Mouse (Mus musculus) lung, postnatal 0 days (tissue): ENCODE measurements at regions not wholly inside any gene's neighbourhood (a gene's known extent, or its start where the extent isn't known, plus 50 kb on each side); places are given as distances from the start of the nearest gene placed in this dataset.

Source experiments
- ATAC-seq: fragments of 200-750 bp; cut with Nextera tagmentation; 2 replicates; pipeline ENCODE4 v1.8.0; 2017; ENCODE audit warnings: moderate library complexity
- DNase-seq: peaks from one replicate; pipeline ENCODE4 v3.0.0-alpha.2; 2016; ENCODE audit warnings: low spot score
- H3K27ac ChIP-seq: fragments of 300-500 bp; sonication (generic); 2 replicates; pipeline ENCODE4 v1.5.1; 2014; ENCODE audit warnings: antibody characterized with exemption, mild to moderate bottlenecking, low read length, mixed read lengths
- H3K27me3 ChIP-seq: fragments of 300-500 bp; sonication (generic); replicated peaks from 2 replicates; pipeline ENCODE4 v1.6.1; 2014; ENCODE audit warnings: low read length, mixed read lengths; ENCODE audit not compliant: insufficient read depth
- H3K36me3 ChIP-seq: fragments of 300-500 bp; sonication (generic); 2 replicates; pipeline ENCODE4 v1.6.1; 2014; ENCODE audit warnings: low read length, mixed read lengths; ENCODE audit not compliant: insufficient read depth
- H3K4me1 ChIP-seq: fragments of 300-500 bp; sonication (generic); 2 replicates; pipeline ENCODE4 v1.6.1; 2014; ENCODE audit warnings: antibody characterized with exemption, low read depth, low read length, mixed read lengths; ENCODE audit not compliant: insufficient read depth
- H3K4me2 ChIP-seq: fragments of 300-500 bp; sonication (generic); replicated peaks from 2 replicates; pipeline ENCODE4 v1.6.1; 2014; ENCODE audit warnings: low read depth, mild to moderate bottlenecking, low read length, moderate library complexity, mixed read lengths
- H3K4me3 ChIP-seq: fragments of 300-500 bp; sonication (generic); 2 replicates; pipeline ENCODE4 v1.5.1; 2014; ENCODE audit warnings: low read depth, low read length
- H3K9ac ChIP-seq: fragments of 300-500 bp; sonication (generic); replicated peaks from 2 replicates; pipeline ENCODE4 v1.6.1; 2014; ENCODE audit warnings: low read depth, mild to moderate bottlenecking
- H3K9me3 ChIP-seq: fragments of 300-500 bp; sonication (generic); 2 replicates; pipeline ENCODE4 v1.6.1; 2016; ENCODE audit warnings: low read length, mixed read lengths
- CTCF ChIP-seq: IDR thresholded peaks from 2 replicates; pipeline ENCODE4 v1.5.1; 2016; ENCODE audit warnings: antibody characterized with exemption, mild to moderate bottlenecking
- EP300 ChIP-seq: IDR thresholded peaks from 2 replicates; pipeline ENCODE4 v1.6.1; 2016; ENCODE audit warnings: antibody characterized with exemption, mild to moderate bottlenecking, control low read depth
- WGBS: fragments of 180-500 bp; shearing (Covaris S2); extraction: QIAGEN DNeasy Blood & Tissue Kit; methylation state at CpG from one replicate; pipeline ENCODE4 v1.1.7; 2014; 5-methylcytosine and 5-hydroxymethylcytosine counted together

DNA sequence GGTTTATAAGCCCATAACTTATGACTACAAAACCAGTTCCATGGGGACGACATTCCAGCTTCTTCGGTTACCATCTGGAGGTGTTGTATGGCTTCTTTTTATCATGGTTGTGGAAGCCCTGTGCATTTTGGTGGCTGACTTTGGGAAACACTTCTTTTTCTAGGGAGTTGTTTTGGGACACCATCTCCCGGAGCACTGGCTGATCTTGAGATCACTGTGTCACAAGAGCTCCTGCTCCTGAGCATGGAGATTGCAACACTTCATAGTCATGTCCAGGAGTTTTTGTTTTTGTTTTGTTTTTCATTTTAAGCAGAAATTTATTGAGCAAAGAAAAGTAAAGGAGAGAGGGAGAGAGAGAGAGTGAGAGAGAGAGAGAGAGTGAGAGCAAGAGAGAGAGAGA lies 729.1 kb upstream of the Car8 start:
- Histone ChIP-seq H3K27ac (no peak overlapping the region), H3K9me3 (no peaks in the 10 kb centered on the region), H3K27me3 (no peaks in the 10 kb centered on the region), H3K9ac (no peak overlapping the region), H3K4me3 (no peak overlapping the region), H3K36me3 (no peaks in the 10 kb centered on the region), H3K4me1 (no peaks in the 10 kb centered on the region), H3K4me2 (no peak overlapping the region)
- ATAC-seq (no peak), DNase-seq (no peak)
- 81% methylated on average over 3 of the region's 3 CpGs for WGBS
- TF ChIP-seq EP300, result no peak
- TF ChIP-seq CTCF, result no peak

- DNase-seq (no peak), ATAC-seq (peak; percentile 38; the same call in 1 of the 2 replicates)
- 83% methylated on average over 5 of the region's 5 CpGs for WGBS
- H3K4me2 ChIP-seq, result no peak overlapping the region
- no peaks in the 10 kb centered on the region for H3K9me3 ChIP-seq
- H3K9ac ChIP-seq, result no peak overlapping the region
- TF ChIP-seq EP300, result no peak
- TF ChIP-seq CTCF, result no peak
- no peak overlapping the region for H3K4me3 ChIP-seq
- no peak overlapping the region for H3K27ac ChIP-seq
- no peaks in the 10 kb centered on the region for H3K27me3 ChIP-seq
- H3K4me1 ChIP-seq, result no peaks in the 10 kb centered on the region
- no peaks in the 10 kb centered on the region for H3K36me3 ChIP-seq
Measured at GRCm38 (mm10) chr4:8965563-8965962, 726.7 kb upstream of the Car8 start.

DNA sequence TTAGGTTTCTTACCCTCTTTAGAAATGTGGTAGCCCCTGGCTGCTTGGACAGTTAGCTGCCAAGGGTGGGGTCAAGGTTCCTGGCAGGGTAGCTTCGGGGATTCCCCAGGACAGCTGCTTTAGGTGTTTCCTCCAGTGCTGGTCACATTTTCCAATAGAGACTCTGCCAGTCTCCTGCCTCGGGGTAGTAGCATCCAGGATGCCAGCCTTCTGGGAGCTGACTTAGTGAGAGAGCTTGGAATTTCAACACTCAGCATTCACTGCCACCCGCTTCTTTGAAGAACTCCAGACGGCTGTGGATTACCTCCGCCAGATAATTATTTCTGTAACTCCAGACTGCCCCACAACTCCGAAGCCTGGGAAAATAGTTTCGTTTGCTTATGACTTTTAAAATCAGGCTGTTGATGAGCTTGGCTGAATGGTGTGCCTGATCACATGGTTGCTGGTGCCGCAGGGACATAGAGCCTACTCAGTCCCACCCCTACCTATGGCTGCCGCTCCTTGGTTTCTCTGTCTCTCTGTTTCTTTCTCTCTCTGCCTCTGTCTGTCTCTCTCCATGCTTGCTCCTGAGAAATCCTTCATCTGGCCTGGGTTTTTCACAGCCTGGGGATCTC lies 724.2 kb upstream of the Car8 start:
- Histone ChIP-seq H3K36me3 (no peaks in the 10 kb centered on the region), H3K9ac (no peak overlapping the region), H3K27ac (no peak overlapping the region), H3K27me3 (no peaks in the 10 kb centered on the region), H3K9me3 (no peaks in the 10 kb centered on the region), H3K4me3 (no peak overlapping the region), H3K4me1 (no peaks in the 10 kb centered on the region), H3K4me2 (no peak overlapping the region)
- no peak for ATAC-seq
- no peak for DNase-seq
- WGBS, result 49% methylated on average over 9 of the region's 9 CpGs
- TF ChIP-seq EP300 (no peak), CTCF (no peak)

- no peak overlapping the region for H3K4me2 ChIP-seq
- no peaks in the 10 kb centered on the region for H3K9me3 ChIP-seq
- no peak overlapping the region for H3K4me3 ChIP-seq
- 80% methylated on average over 6 of the region's 6 CpGs for WGBS
- H3K36me3 ChIP-seq, result no peaks in the 10 kb centered on the region
- TF ChIP-seq CTCF (no peak), EP300 (no peak)
- ATAC-seq (no peak), DNase-seq (no peak)
- H3K4me1 ChIP-seq, result no peaks in the 10 kb centered on the region
- no peak overlapping the region for H3K9ac ChIP-seq
- H3K27me3 ChIP-seq, result no peaks in the 10 kb centered on the region
- H3K27ac ChIP-seq, result no peak overlapping the region
Measured at GRCm38 (mm10) chr4:8961851-8962250, 723.0 kb upstream of the Car8 start.

GRCm38 (mm10) chr4:8957771-8958170 lies 718.9 kb upstream of the Car8 start:
- no peaks in the 10 kb centered on the region for H3K36me3 ChIP-seq
- H3K4me2 ChIP-seq, result no peak overlapping the region
- 29% methylated on average over 6 of the region's 6 CpGs for WGBS
- no peak overlapping the region for H3K27ac ChIP-seq
- H3K4me3 ChIP-seq, result no peak overlapping the region
- no peaks in the 10 kb centered on the region for H3K27me3 ChIP-seq
- TF ChIP-seq EP300, result no peak
- no peak for TF ChIP-seq CTCF
- no peaks in the 10 kb centered on the region for H3K9me3 ChIP-seq
- DNase-seq, result peak; percentile 51
- H3K9ac ChIP-seq, result no peak overlapping the region
- no peak for ATAC-seq
- H3K4me1 ChIP-seq, result 0 out of 2 replicates have a peak, but pooled peaks cover 3% of the 10 kb centered on the region

GRCm38 (mm10) chr4:8957023-8957343 lies 718.1 kb upstream of the Car8 start:
- DNase-seq (no peak), ATAC-seq (no peak)
- Histone ChIP-seq H3K9ac (no peak overlapping the region), H3K36me3 (no peaks in the 10 kb centered on the region), H3K27ac (no peak overlapping the region), H3K9me3 (no peaks in the 10 kb centered on the region), H3K27me3 (no peaks in the 10 kb centered on the region), H3K4me3 (no peak overlapping the region), H3K4me2 (no peak overlapping the region), H3K4me1 (0 out of 2 replicates have a peak, but pooled peaks cover 3% of the 10 kb centered on the region)
- TF ChIP-seq CTCF (no peak), EP300 (no peak)
- WGBS, result 73% methylated on average over 5 of the region's 5 CpGs
